Mouse (Mus musculus): ENCODE results near the gene Itpr1.

Gene Itpr1

GRCm38 (mm10) chr6:108598691-108599090, 385.8 kb downstream of the Itpr1 start:
- DNase-seq (ENCODE audit: low spot score), result no peak

- DNase-seq (ENCODE audit: low spot score), result no peak
Observed at GRCm38 (mm10) chr6:108599317-108599716, 386.4 kb downstream of the Itpr1 start.

Measured in embryo, embryonic 10 days (tissue).